Mouse (Mus musculus) forebrain, embryonic 14.5 days (tissue): Measurements from ENCODE around the gene Acap1. TPM values are rescaled to one million over a fixed set of nuclear protein-coding genes. Genes with fewer than 3 reads are reported as not detected.

Experiments
- ATAC-seq: fragments of 200-750 bp; cut with Nextera tagmentation; 2 replicates; pipeline ENCODE4 v1.8.0; 2017; ENCODE audit warnings: mild to moderate bottlenecking, moderate library complexity
- DNase-seq: peaks from one replicate; pipeline ENCODE4 v3.0.0-alpha.2; 2015; ENCODE audit warnings: low spot score
- H3K27ac ChIP-seq: fragments of 300-500 bp; sonication (generic); 2 replicates; pipeline ENCODE4 v1.5.1; 2014; ENCODE audit warnings: low read depth, mild to moderate bottlenecking, control low read depth, low read length, moderate library complexity
- H3K27me3 ChIP-seq: fragments of 300-500 bp; sonication (generic); replicated peaks from 2 replicates; pipeline ENCODE4 v1.6.1; 2014; ENCODE audit warnings: low read length, control low read depth, mixed read lengths; ENCODE audit not compliant: control insufficient read depth, insufficient read depth
- H3K36me3 ChIP-seq: fragments of 300-500 bp; sonication (generic); 2 replicates; pipeline ENCODE4 v1.6.1; 2014; ENCODE audit warnings: low read length, control low read depth; ENCODE audit not compliant: control insufficient read depth, insufficient read depth
- H3K4me1 ChIP-seq: fragments of 300-500 bp; sonication (generic); 2 replicates; pipeline ENCODE4 v1.6.1; 2014; ENCODE audit warnings: antibody characterized with exemption, low read length, control low read depth; ENCODE audit not compliant: control insufficient read depth, insufficient read depth
- H3K4me2 ChIP-seq: fragments of 300-500 bp; sonication (generic); 2 replicates; pipeline ENCODE4 v1.6.1; 2014; ENCODE audit warnings: mild to moderate bottlenecking, control low read depth, low read length
- H3K4me3 ChIP-seq: fragments of 300-500 bp; sonication (generic); 2 replicates; pipeline ENCODE4 v1.5.1; 2014; ENCODE audit warnings: low read depth, low read length, control low read depth
- H3K9ac ChIP-seq: fragments of 300-500 bp; sonication (generic); 2 replicates; pipeline ENCODE4 v1.6.1; 2014; ENCODE audit warnings: mild to moderate bottlenecking, low read length, control low read depth, moderate library complexity
- H3K9me3 ChIP-seq: fragments of 300-500 bp; sonication (generic); replicated peaks from 2 replicates; pipeline ENCODE4 v1.6.1; 2016; ENCODE audit warnings: low read length, control low read depth, mixed read lengths; ENCODE audit not compliant: control insufficient read depth
- WGBS: fragments of 180-500 bp; shearing (Covaris S2); extraction: QIAGEN DNeasy Blood & Tissue Kit; methylation state at CpG from one replicate; pipeline ENCODE4 v1.1.7; 2014; 5-methylcytosine and 5-hydroxymethylcytosine counted together
- polyA plus RNA-seq: library from polyadenylated mRNA; unstranded; fragments of >200 nt; fragmentation: Nextera tagmentation; extraction: Ambion mirVana; gene quantifications from 2 replicates; pipeline ENCODE4 v1.2.1, GENCODE M21; 2014

Acap1 gene
- polyA plus RNA-seq, 1 experiment from 2014 or later, result 0.10 TPM

DNA sequence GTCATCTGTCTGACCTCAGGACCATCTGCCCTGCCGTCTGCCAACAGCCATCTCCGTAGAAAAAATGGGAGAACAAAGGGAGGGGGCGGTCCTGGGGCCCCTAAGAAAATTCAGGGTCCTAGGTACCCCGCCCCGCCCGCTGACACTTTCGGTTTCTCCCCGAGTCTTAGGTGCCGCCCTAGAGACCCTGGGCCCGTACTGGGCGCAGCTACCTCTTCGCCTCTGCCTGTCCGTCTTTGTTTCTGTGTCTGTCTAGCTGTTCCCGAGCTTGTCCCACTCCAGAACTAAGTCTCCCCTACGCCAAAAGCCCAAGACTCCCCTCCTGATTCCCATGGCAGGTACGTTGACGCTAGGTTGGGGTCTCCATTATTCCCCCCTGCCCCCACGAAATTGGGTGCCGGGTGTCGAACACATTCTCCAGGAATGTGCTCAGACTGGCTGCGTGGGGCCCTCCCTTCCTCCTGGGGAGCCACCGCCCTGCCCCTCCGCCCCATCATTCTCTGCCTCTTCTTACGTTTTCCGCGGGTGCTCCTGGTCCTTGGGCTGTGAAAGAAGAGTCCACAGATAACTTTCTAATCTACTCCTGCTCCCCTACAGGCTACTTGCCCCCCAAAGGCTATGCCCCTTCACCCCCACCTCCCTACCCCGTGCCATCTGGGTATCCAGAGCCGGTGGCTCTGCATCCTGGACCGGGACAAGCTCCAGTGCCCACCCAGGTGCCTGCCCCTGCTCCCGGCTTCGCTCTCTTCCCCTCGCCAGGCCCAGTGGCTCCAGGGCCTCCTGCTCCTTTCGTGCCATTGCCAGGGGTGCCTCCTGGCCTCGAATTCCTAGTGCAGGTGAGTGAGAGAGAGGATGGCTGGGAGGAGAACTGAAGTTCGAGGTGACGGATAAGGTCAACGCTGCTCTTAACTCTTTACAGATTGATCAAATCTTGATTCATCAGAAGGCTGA, 48.3 kb downstream of the Acap1 start:
- Histone ChIP-seq H3K9ac (peak overlapping the region; percentile 76), H3K4me1 (peaks cover 14% of the 10 kb centered on the region), H3K4me2 (peak overlapping the region; percentile 81), H3K36me3 (peaks cover 43% of the 10 kb centered on the region), H3K27me3 (no peaks in the 10 kb centered on the region), H3K4me3 (peak overlapping the region; percentile 57), H3K27ac (peak overlapping the region; percentile 94), H3K9me3 (no peaks in the 10 kb centered on the region)
- 13% methylated on average over 37 of the region's 37 CpGs for WGBS
- peak; percentile 67 for ATAC-seq
- no peak for DNase-seq

- ATAC-seq (peak; percentile 95), DNase-seq (peak; percentile 93)
- peaks cover 35% of the 10 kb centered on the region for H3K36me3 ChIP-seq
- peaks cover 14% of the 10 kb centered on the region for H3K4me1 ChIP-seq
- no peaks in the 10 kb centered on the region for H3K27me3 ChIP-seq
- peak within 1 kb of the TSS; percentile 94 for H3K27ac ChIP-seq
- peak within 1 kb of the TSS; percentile 76 for H3K9ac ChIP-seq
- 2% methylated on average over 38 of the region's 38 CpGs for WGBS
- H3K4me3 ChIP-seq, result peak within 1 kb of the TSS; percentile 57
- H3K9me3 ChIP-seq, result no peaks in the 10 kb centered on the region
- H3K4me2 ChIP-seq, result peak within 1 kb of the TSS; percentile 81
Measured at GRCm38 (mm10) chr11:69846198-69846680, 49.1 kb downstream of the Acap1 start, which contains the start of gene Plscr3. Gene Plscr3 (plus strand): TSS chr11:69846376.

- H3K4me3 ChIP-seq, result peak overlapping the region; percentile 90
- ATAC-seq, result peak; percentile 2; the same call in 1 of the 2 replicates
- DNase-seq, result peak; percentile 46
Measured at GRCm38 (mm10) chr11:69838714-69839104, 56.6 kb downstream of the Acap1 start.

GRCm38 (mm10) chr11:69837952-69838713, 57.2 kb downstream of the Acap1 start, which contains the start of gene Tmem256:
Gene Tmem256 (plus strand): TSS chr11:69838514.
- Histone ChIP-seq H3K9ac (peak within 1 kb of the TSS; percentile 98), H3K4me3 (peak within 1 kb of the TSS; percentile 90), H3K27me3 (no peaks in the 10 kb centered on the region), H3K4me1 (peaks cover 30% of the 10 kb centered on the region), H3K4me2 (peak within 1 kb of the TSS; percentile 96), H3K27ac (peak within 1 kb of the TSS; percentile 95), H3K36me3 (peaks cover 9% of the 10 kb centered on the region), H3K9me3 (no peaks in the 10 kb centered on the region)
- ATAC-seq, result peak; percentile 90
- DNase-seq, result peak; percentile 99
- WGBS, result under 1% methylated on average over 34 of the region's 34 CpGs

More at GRCm38 (mm10) chr11:69838714-69839104, 56.6 kb downstream of the Acap1 start:
- no peaks in the 10 kb centered on the region for H3K9me3 ChIP-seq
- H3K4me1 ChIP-seq, result peaks cover 29% of the 10 kb centered on the region
- peak overlapping the region; percentile 96 for H3K4me2 ChIP-seq
- peaks cover 3% of the 10 kb centered on the region; the same call in 1 of the 2 replicates for H3K36me3 ChIP-seq
- no peaks in the 10 kb centered on the region for H3K27me3 ChIP-seq
- peak overlapping the region; percentile 98 for H3K9ac ChIP-seq
- peak overlapping the region; percentile 95 for H3K27ac ChIP-seq
- WGBS, result 3% methylated on average over 7 of the region's 7 CpGs

DNA sequence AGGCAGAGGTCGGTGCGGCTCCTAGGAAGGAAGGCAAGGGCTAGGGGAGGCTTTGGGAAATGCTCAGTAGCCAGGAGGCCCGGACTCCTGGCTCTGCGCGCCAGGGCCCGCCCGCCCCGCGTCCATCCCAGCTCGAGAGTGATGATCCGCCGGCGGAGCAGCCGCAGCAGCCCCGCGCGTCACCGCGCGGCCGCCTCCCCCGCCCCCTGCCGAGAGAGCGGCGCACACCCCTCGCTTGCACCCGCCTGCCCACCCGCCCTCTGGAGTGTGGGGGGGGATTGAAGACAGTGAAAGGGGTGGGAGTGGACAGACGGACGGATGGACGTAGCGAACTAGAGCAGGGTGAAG, 57.8 kb downstream of the Acap1 start, which contains the start of gene Nlgn2:
Gene Nlgn2 (minus strand): TSS at position 181 of the 348 bp plus-strand sequence.
- peak within 1 kb of the TSS; percentile 96 for H3K4me2 ChIP-seq
- H3K27ac ChIP-seq, result peak within 1 kb of the TSS; percentile 95
- H3K27me3 ChIP-seq, result no peaks in the 10 kb centered on the region
- H3K4me1 ChIP-seq, result peaks cover 30% of the 10 kb centered on the region
- peaks cover 14% of the 10 kb centered on the region for H3K36me3 ChIP-seq
- peak within 1 kb of the TSS; percentile 98 for H3K9ac ChIP-seq
- H3K4me3 ChIP-seq, result peak within 1 kb of the TSS; percentile 90
- WGBS, result under 1% methylated on average over 19 of the region's 32 CpGs
- ATAC-seq (peak; percentile 73; the same call in 1 of the 2 replicates), DNase-seq (no peak)
- H3K9me3 ChIP-seq, result no peaks in the 10 kb centered on the region

DNA sequence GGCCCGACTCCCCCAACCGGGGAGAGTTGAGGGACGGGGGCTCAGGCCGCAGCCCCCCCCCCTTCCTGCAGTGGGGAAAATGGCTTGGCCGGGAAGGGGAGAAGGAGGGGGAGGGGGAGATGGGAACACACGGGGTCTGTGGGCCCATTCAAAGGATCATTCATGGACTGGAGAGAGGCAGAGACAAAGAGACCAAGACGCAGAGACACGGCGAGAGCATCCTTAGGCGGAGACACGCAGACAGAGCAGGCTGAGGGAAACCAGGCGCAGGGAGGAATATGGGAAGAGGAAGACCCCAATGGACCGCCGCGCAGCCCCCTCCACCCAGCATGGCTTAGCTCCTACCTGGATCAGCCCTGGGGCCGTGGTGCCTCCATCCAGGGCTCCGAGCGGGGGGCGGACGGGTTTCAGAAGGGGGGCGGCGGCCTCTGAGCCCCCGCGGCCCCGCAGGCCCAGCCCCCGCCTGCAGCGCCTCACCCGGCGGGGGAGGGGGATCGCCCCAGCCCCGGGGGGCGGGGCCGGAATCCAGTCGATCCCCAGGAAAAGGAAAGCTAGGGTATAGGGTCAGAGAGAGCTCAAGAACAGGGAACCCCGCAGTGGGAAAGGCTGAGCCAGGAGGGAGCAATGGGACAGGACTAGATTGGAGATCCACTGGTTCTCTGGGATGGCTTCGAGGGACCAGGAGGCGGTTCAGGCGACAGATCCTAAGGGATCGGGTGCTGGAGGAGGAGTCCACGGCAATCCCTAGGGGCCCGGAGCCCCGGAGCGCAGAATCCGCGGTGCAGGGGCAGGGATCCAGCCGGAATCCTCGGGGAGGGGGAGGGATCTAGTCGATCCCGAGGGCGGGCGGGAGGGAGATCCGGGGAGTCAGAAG, 58.4 kb downstream of the Acap1 start:
- Histone ChIP-seq H3K36me3 (peaks cover 21% of the 10 kb centered on the region), H3K4me3 (peak overlapping the region; percentile 90), H3K27ac (peak overlapping the region; percentile 95), H3K9me3 (no peaks in the 10 kb centered on the region), H3K27me3 (no peaks in the 10 kb centered on the region), H3K4me2 (peak overlapping the region; percentile 96), H3K9ac (peak overlapping the region; percentile 98), H3K4me1 (peaks cover 30% of the 10 kb centered on the region)
- peak; percentile 3 for ATAC-seq
- peak; percentile 67 for DNase-seq
- WGBS, result 0% methylated on average over 46 of the region's 52 CpGs

DNA sequence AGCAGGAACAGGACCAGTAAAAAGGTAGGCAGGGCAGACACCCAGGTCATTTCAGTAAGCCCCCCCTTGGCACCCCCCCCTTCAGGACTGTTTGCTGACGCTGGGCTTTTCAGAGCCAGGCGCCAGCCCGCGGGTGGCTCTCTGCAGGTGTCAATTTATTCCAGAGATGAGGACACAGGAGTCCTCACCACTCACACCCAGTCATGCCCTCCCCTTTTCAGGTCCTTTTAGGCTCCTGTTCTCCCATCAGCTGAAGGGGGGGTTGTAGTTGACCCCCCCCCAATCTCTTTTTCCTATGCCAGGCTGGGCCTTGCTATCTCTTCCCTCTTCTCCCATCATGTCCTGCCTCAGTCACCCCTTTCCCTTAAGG, 59.4 kb downstream of the Acap1 start:
- 6% methylated on average over 4 of the region's 4 CpGs for WGBS
- H3K9me3 ChIP-seq, result no peaks in the 10 kb centered on the region
- no peak for DNase-seq
- H3K27me3 ChIP-seq, result no peaks in the 10 kb centered on the region
- H3K36me3 ChIP-seq, result peaks cover 28% of the 10 kb centered on the region
- H3K27ac ChIP-seq, result peak overlapping the region; percentile 95
- peak overlapping the region; percentile 90 for H3K4me3 ChIP-seq
- H3K4me1 ChIP-seq, result peaks cover 30% of the 10 kb centered on the region
- H3K9ac ChIP-seq, result peak overlapping the region; percentile 98
- H3K4me2 ChIP-seq, result peak overlapping the region; percentile 96
- ATAC-seq, result no peak
